Mouse (Mus musculus) liver, adult 2 months (tissue): ENCODE data around the gene Nans.

Experiments
- CTCF ChIP-seq: fragments of 200-500 bp; IDR thresholded peaks from 2 replicates; pipeline ENCODE4 v1.5.1; 2011; ENCODE audit warnings: low read depth, low read length, control low read depth
- POLR2A ChIP-seq: fragments of 200-500 bp; IDR thresholded peaks from 2 replicates; pipeline ENCODE4 v1.6.1; 2011; ENCODE audit warnings: low read length, control low read depth; ENCODE audit not compliant: insufficient read depth; ENCODE audit errors: extremely low read depth

GRCm38 (mm10) chr4:46523324-46523723 lies 34.3 kb downstream of the Nans start:
- TF ChIP-seq CTCF (no peak), POLR2A (no peak)
